In genomic region chr8:95427594-95428535, GRCm38 (mm10) we compare ENCODE assay signal across 8 mouse cellular contexts. TPM values are rescaled to one million over a fixed set of nuclear protein-coding genes. Genes with fewer than 3 reads are reported as not detected.
DNase-seq lines count a peak whose midpoint lies in the region; ATAC-seq lines count a peak whose summit lies in the region.

No protein-coding gene starts in this region.

- DNase-seq in MN1 (ENCODE audit: low spot score) = peak; percentile 76
- peak; percentile 77 for DNase-seq in c-Kit-positive CD71-positive TER-119-negative erythroid progenitor cells, embryonic 14.5 days (ENCODE audit: low read depth)
- peak; percentile 93 for DNase-seq in forebrain, embryonic 14.5 days (ENCODE audit: low spot score)
- DNase-seq in heart, postnatal 25 days (ENCODE audit: low spot score) = peak; percentile 64
- peak; percentile 80 for DNase-seq in large intestine, adult 2 months (ENCODE audit: low read depth, low spot score)
- peak; percentile 71 for DNase-seq in ovary, postnatal 14 days (ENCODE audit: low spot score)
- DNase-seq in thymus, postnatal 14 days = peak; percentile 78

- peaks cover 11% of the 10 kb centered on the region for H3K36me3 ChIP-seq in forebrain, embryonic 14.5 days (ENCODE audit: control insufficient read depth, insufficient read depth, low read length)
- no peaks in the 10 kb centered on the region for H3K36me3 ChIP-seq in lung, embryonic 16.5 days (ENCODE audit: control insufficient read depth, insufficient read depth, low read length)

- no peak overlapping the region; the same call in 1 of the 2 replicates for H3K4me3 ChIP-seq in forebrain, embryonic 14.5 days (ENCODE audit: low read depth, low read length)
- no peak overlapping the region for H3K4me3 ChIP-seq in lung, embryonic 16.5 days (ENCODE audit: low read length)

- peak overlapping the region; percentile 40 for H3K4me2 ChIP-seq in forebrain, embryonic 14.5 days (ENCODE audit: low read length)
- H3K4me2 ChIP-seq in lung, embryonic 16.5 days (ENCODE audit: low read depth, low read length) = peak overlapping the region; percentile 24

- WGBS in forebrain, embryonic 14.5 days = 11% methylated on average over 12 of the region's 12 CpGs
- 8% methylated on average over 12 of the region's 12 CpGs for WGBS in large intestine, adult 2 months
- 21% methylated on average over 12 of the region's 12 CpGs for whole genome bisulfite sequencing in lung, embryonic 16.5 days

- intact Hi-C loops in heart, postnatal 25 days (cut with DNase I) = loop anchor here (2.0 kb wide), 2 partner anchors 33 to 75 kb away; partner anchors contain the start of gene Mmp15

- H3K27ac ChIP-seq in forebrain, embryonic 14.5 days (ENCODE audit: low read depth, low read length) = peak overlapping the region; percentile 84
- H3K27ac ChIP-seq in lung, embryonic 16.5 days (ENCODE audit: low read length) = peak overlapping the region; percentile 95

- H3K9ac ChIP-seq in forebrain, embryonic 14.5 days (ENCODE audit: low read length) = 0 out of 2 replicates have a peak overlapping the region, but pooled peaks have one; percentile 17
- peak overlapping the region; percentile 39 for H3K9ac ChIP-seq in lung, embryonic 16.5 days (ENCODE audit: low read length)

- H3K9me3 ChIP-seq in forebrain, embryonic 14.5 days (replicated peaks; ENCODE audit: control insufficient read depth, low read length) = no peaks in the 10 kb centered on the region
- no peaks in the 10 kb centered on the region for H3K9me3 ChIP-seq in lung, embryonic 16.5 days (ENCODE audit: control insufficient read depth, low read length)

- peak; percentile 57 for ATAC-seq in forebrain, embryonic 14.5 days
- peak; percentile 55 for ATAC-seq in lung, embryonic 16.5 days (ENCODE audit: low read depth)

- no peaks in the 10 kb centered on the region for H3K27me3 ChIP-seq in forebrain, embryonic 14.5 days (replicated peaks; ENCODE audit: control insufficient read depth, insufficient read depth, low read length)
- H3K27me3 ChIP-seq in lung, embryonic 16.5 days (ENCODE audit: control insufficient read depth, insufficient read depth, low read depth, low read length) = no peaks in the 10 kb centered on the region

- H3K4me1 ChIP-seq in forebrain, embryonic 14.5 days (ENCODE audit: control insufficient read depth, insufficient read depth, low read length) = peaks cover 54% of the 10 kb centered on the region
- peaks cover 61% of the 10 kb centered on the region for H3K4me1 ChIP-seq in lung, embryonic 16.5 days (replicated peaks; ENCODE audit: control insufficient read depth, insufficient read depth, low read length)

RNA-seq across cellular contexts. Expression of gene Cfap20, which starts 6.8 kb away (rescaled TPM):
- polyA plus RNA-seq in forebrain, embryonic 14.5 days (2014; fragmentation: Nextera tagmentation; extraction: Ambion mirVana) = 137 and 152 TPM in 2 replicates
- total RNA-seq in heart, postnatal 25 days (2021) = 10 to 100 TPM; 27.1 to 28.7 TPM
- polyA plus RNA-seq in large intestine, adult 2 months (2012; rRNA removed) = 31.0 and 33.0 TPM in 2 replicates
- polyA plus RNA-seq in lung, embryonic 16.5 days (2015; fragmentation: Nextera tagmentation; extraction: Ambion mirVana) = 149 and 156 TPM in 2 replicates
